Mouse (Mus musculus): ENCODE measurements around the gene Klhl35.

DNA sequence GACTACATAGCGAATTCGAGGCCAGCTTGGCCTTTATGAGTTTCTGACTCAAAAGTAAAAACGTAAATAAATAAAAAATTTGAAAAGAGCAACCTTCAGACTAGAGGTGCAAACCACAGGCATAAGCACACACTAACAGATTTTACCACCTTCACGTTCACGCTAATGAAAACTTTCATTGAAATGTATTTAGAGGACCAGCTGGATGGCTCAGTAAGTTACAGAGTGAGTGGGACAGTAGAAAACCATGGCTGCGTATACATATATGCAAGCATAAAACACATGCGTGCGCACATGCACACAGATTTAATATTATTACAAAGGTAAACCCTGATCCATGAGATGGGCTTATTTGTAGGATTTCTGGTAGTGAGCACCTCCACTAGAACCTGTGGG is 18.1 kb downstream of the Klhl35 start:
- TF ChIP-seq CTCF (IDR thresholded peaks at IDR 0.05; ENCODE audit: borderline replicate concordance, extremely low read depth, insufficient read depth, insufficient read length) (no peak), POLR2A (IDR thresholded peaks at IDR 0.05; ENCODE audit: borderline replicate concordance, extremely low read depth, insufficient read depth, insufficient read length, poor library complexity, severe bottlenecking) (no peak)

Data from brain, embryonic 14.5 days (tissue).